Mouse (Mus musculus) midbrain, embryonic 12.5 days (tissue): ENCODE measurements at regions not wholly inside any gene's neighbourhood (a gene's known extent, or its start where the extent isn't known, plus 50 kb on each side); places are given as distances from the start of the nearest gene placed in this dataset.

Source experiments
- ATAC-seq: fragments of 200-750 bp; cut with Nextera tagmentation; 2 replicates; pipeline ENCODE4 v1.8.0; 2017; ENCODE audit warnings: low read depth, moderate TSS enrichment, moderate library complexity; ENCODE audit not compliant: low FRiP score
- H3K27ac ChIP-seq: fragments of 300-500 bp; sonication (generic); replicated peaks from 2 replicates; pipeline ENCODE4 v1.5.1; 2016; ENCODE audit warnings: mild to moderate bottlenecking
- H3K27me3 ChIP-seq: fragments of 300-500 bp; sonication (generic); 2 replicates; pipeline ENCODE4 v1.6.1; 2016; ENCODE audit warnings: mild to moderate bottlenecking
- H3K36me3 ChIP-seq: fragments of 300-500 bp; sonication (generic); 2 replicates; pipeline ENCODE4 v1.6.1; 2016
- H3K4me1 ChIP-seq: fragments of 300-500 bp; sonication (generic); 2 replicates; pipeline ENCODE4 v1.6.1; 2016
- H3K4me2 ChIP-seq: fragments of 300-500 bp; sonication (generic); replicated peaks from 2 replicates; pipeline ENCODE4 v1.6.1; 2016; ENCODE audit warnings: mild to moderate bottlenecking, moderate library complexity
- H3K4me3 ChIP-seq: fragments of 300-500 bp; sonication (generic); 2 replicates; pipeline ENCODE4 v1.5.1; 2016; ENCODE audit warnings: mild to moderate bottlenecking
- H3K9ac ChIP-seq: fragments of 300-500 bp; sonication (generic); replicated peaks from 2 replicates; pipeline ENCODE4 v1.6.1; 2016; ENCODE audit warnings: mild to moderate bottlenecking, moderate library complexity
- H3K9me3 ChIP-seq: fragments of 300-500 bp; sonication (generic); 2 replicates; pipeline ENCODE4 v1.6.1; 2016; ENCODE audit warnings: mild to moderate bottlenecking
- whole genome bisulfite sequencing: fragments of 180-500 bp; shearing (Covaris S2); methylation state at CpG from one replicate; pipeline ENCODE4 v1.1.7; 2016; 5-methylcytosine and 5-hydroxymethylcytosine counted together

GRCm38 (mm10) chr12:9191721-9192120, 161.9 kb downstream of the Ttc32 start:
- Histone ChIP-seq H3K4me1 (no peaks in the 10 kb centered on the region), H3K4me2 (no peak overlapping the region), H3K36me3 (no peaks in the 10 kb centered on the region), H3K4me3 (no peak overlapping the region), H3K9ac (no peak overlapping the region), H3K9me3 (no peaks in the 10 kb centered on the region), H3K27ac (no peak overlapping the region), H3K27me3 (no peaks in the 10 kb centered on the region)
- ATAC-seq = no peak
- 80% methylated on average over 5 of the region's 5 CpGs for WGBS

- WGBS = 93% methylated on average over 2 of the region's 2 CpGs
- Histone ChIP-seq H3K4me2 (no peak overlapping the region), H3K9me3 (no peaks in the 10 kb centered on the region), H3K9ac (no peak overlapping the region), H3K27ac (no peak overlapping the region), H3K27me3 (no peaks in the 10 kb centered on the region), H3K4me1 (no peaks in the 10 kb centered on the region), H3K36me3 (no peaks in the 10 kb centered on the region), H3K4me3 (no peak overlapping the region)
- no peak for ATAC-seq
These were observed 169.5 kb downstream of the Ttc32 start for GRCm38 (mm10) chr12:9199321-9199720.

- no peak overlapping the region for H3K27ac ChIP-seq
- H3K27me3 ChIP-seq = no peaks in the 10 kb centered on the region
- no peaks in the 10 kb centered on the region for H3K36me3 ChIP-seq
- no peaks in the 10 kb centered on the region for H3K9me3 ChIP-seq
- no peaks in the 10 kb centered on the region for H3K4me1 ChIP-seq
- H3K4me3 ChIP-seq = no peak overlapping the region
- no peak overlapping the region for H3K9ac ChIP-seq
- H3K4me2 ChIP-seq = no peak overlapping the region
- no peak for ATAC-seq
- WGBS = 94% methylated on average over 1 of the region's 1 CpGs
These were observed 182.4 kb downstream of the Ttc32 start for GRCm38 (mm10) chr12:9212211-9212610.

- Histone ChIP-seq H3K9me3 (no peaks in the 10 kb centered on the region), H3K27me3 (no peaks in the 10 kb centered on the region), H3K27ac (no peak overlapping the region), H3K4me3 (no peak overlapping the region), H3K4me2 (no peak overlapping the region), H3K9ac (no peak overlapping the region), H3K4me1 (no peaks in the 10 kb centered on the region), H3K36me3 (no peaks in the 10 kb centered on the region)
- WGBS = 39% methylated on average over 5 of the region's 5 CpGs
- no peak for ATAC-seq
These were observed 195.2 kb downstream of the Ttc32 start for GRCm38 (mm10) chr12:9224971-9225370.

DNA sequence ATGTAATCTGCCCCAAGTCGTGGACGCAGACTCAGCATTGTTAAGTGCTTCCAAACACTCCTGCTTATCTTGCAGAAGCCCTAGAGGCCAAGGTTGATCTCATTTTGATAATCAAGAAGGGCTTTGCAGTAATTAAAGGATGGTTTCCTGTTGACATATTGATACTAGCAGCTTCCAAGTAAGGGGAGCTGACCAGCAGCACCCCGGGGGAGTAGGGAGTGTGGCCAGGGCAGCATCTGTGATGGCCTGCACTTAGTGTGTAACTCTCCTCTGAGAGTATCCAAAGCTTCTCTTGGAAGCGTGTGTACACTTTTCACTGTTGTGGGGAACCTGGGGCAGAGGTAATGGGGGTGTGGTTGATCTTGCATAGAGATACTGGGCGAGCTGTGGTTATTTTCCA, 198.1 kb downstream of the Ttc32 start:
- no peaks in the 10 kb centered on the region for H3K9me3 ChIP-seq
- no peak overlapping the region for H3K4me2 ChIP-seq
- no peak overlapping the region for H3K9ac ChIP-seq
- H3K4me1 ChIP-seq = no peaks in the 10 kb centered on the region
- H3K4me3 ChIP-seq = no peak overlapping the region
- H3K27ac ChIP-seq = no peak overlapping the region
- WGBS = 87% methylated on average over 5 of the region's 5 CpGs
- no peaks in the 10 kb centered on the region for H3K27me3 ChIP-seq
- no peaks in the 10 kb centered on the region for H3K36me3 ChIP-seq
- ATAC-seq = no peak

DNA sequence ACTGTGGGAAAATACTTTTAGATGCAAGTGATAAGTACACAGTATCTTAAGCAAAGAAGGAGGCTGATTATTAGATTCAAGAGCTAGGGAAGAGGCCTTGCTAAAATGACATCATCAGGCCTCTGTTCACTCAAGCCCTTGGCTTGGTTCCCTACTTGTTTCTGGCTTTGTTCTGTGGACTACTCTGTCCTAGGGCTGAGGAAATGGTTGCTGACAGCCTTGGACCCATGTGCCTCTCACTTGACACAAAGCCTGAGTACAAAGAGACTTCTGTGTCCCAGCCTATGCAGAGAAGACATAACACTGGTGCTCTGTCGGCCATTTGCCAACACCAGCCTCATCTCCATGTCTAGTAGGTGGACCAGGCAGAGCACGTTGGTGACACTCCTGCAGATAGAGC, 198.7 kb downstream of the Ttc32 start:
- H3K27me3 ChIP-seq = no peaks in the 10 kb centered on the region
- no peaks in the 10 kb centered on the region for H3K4me1 ChIP-seq
- no peak overlapping the region for H3K4me2 ChIP-seq
- H3K27ac ChIP-seq = no peak overlapping the region
- H3K9ac ChIP-seq = no peak overlapping the region
- no peak for ATAC-seq
- H3K9me3 ChIP-seq = no peaks in the 10 kb centered on the region
- no peak overlapping the region for H3K4me3 ChIP-seq
- H3K36me3 ChIP-seq = no peaks in the 10 kb centered on the region
- WGBS = 81% methylated on average over 2 of the region's 2 CpGs

DNA sequence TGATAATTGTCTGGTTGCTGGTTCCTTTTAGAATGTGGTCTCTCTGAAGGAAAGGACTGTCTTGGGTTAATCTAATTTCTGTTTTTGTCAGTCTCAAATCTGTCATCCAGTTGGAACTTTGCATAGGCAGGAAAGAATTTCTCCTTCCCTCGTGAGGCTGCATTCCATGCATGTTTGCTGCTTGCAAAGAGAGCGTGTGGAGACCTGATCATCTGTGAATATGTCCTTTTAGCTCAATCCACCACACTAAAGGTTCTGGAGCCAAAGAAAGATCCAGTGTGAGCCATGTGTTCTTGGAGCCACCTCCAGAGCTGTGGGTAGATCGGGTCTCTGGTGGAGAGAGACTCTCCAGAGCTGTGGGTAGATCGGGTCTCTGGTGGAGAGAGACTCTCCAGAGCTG, 200.2 kb downstream of the Ttc32 start:
- Histone ChIP-seq H3K9ac (no peak overlapping the region), H3K27ac (no peak overlapping the region), H3K4me1 (no peaks in the 10 kb centered on the region), H3K4me3 (no peak overlapping the region), H3K9me3 (no peaks in the 10 kb centered on the region), H3K4me2 (no peak overlapping the region), H3K27me3 (no peaks in the 10 kb centered on the region), H3K36me3 (no peaks in the 10 kb centered on the region)
- ATAC-seq = no peak
- 75% methylated on average over 4 of the region's 4 CpGs for WGBS

DNA sequence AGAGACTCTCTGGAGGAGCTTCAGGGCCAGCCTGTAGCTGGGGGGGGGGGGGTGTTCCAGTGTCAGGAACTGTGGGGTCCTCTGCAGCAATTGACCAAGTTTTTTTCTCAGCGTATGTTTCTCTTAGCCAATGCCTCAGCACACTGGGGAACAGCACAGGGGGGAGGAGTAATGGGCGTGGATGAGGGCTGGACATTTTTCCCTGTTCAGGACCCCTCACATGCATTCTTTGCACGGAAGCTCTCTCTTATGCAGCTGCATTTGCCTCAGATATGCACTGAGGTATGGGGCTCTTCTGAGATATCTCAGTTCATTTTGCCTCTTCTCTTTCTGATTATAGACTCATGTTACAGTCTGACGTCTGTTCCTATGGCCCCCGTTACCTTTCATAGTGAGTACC, 200.8 kb downstream of the Ttc32 start:
- H3K4me2 ChIP-seq = no peak overlapping the region
- H3K27ac ChIP-seq = no peak overlapping the region
- H3K36me3 ChIP-seq = no peaks in the 10 kb centered on the region
- H3K4me3 ChIP-seq = no peak overlapping the region
- H3K9me3 ChIP-seq = no peaks in the 10 kb centered on the region
- ATAC-seq = no peak
- H3K4me1 ChIP-seq = no peaks in the 10 kb centered on the region
- no peaks in the 10 kb centered on the region for H3K27me3 ChIP-seq
- WGBS = 81% methylated on average over 5 of the region's 5 CpGs
- H3K9ac ChIP-seq = no peak overlapping the region

- H3K4me3 ChIP-seq = no peak overlapping the region
- H3K4me2 ChIP-seq = no peak overlapping the region
- H3K27ac ChIP-seq = no peak overlapping the region
- no peak for ATAC-seq
- H3K9me3 ChIP-seq = no peaks in the 10 kb centered on the region
- H3K36me3 ChIP-seq = no peaks in the 10 kb centered on the region
- H3K27me3 ChIP-seq = no peaks in the 10 kb centered on the region
- H3K9ac ChIP-seq = no peak overlapping the region
- H3K4me1 ChIP-seq = no peaks in the 10 kb centered on the region
These were observed 202.6 kb downstream of the Ttc32 start for GRCm38 (mm10) chr12:9232431-9232830.

DNA sequence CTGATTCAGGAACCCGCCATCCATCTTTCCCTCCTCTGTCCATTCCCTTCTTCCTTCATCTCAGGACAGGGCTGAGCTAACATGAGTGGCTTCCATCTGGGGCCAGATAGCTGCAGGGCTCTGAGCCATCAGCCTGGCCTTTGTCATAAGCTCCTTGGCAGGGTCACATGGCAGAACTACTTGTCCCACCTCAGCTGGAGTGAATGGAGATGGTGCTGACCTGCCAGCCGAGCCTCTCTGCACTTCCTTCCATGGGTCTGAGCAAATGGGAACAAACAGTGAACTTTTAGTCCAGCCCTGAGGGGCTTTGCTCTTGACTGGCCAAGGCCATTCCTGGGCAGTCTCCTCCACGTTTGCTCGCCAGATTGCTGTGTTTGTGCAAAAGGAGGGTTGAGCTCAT, 206.1 kb downstream of the Ttc32 start:
- WGBS = 83% methylated on average over 4 of the region's 4 CpGs

GRCm38 (mm10) chr12:9237538-9237937, 207.7 kb downstream of the Ttc32 start:
- 84% methylated on average over 6 of the region's 6 CpGs for WGBS
- Histone ChIP-seq H3K9me3 (no peaks in the 10 kb centered on the region), H3K4me1 (no peaks in the 10 kb centered on the region), H3K27me3 (no peaks in the 10 kb centered on the region), H3K9ac (no peak overlapping the region), H3K4me2 (no peak overlapping the region), H3K27ac (no peak overlapping the region), H3K36me3 (no peaks in the 10 kb centered on the region), H3K4me3 (no peak overlapping the region)
- no peak for ATAC-seq

More for the DNA sequence above, 206.1 kb downstream of the Ttc32 start:
- Histone ChIP-seq H3K36me3 (no peaks in the 10 kb centered on the region), H3K9ac (no peak overlapping the region), H3K9me3 (no peaks in the 10 kb centered on the region), H3K27ac (no peak overlapping the region), H3K4me1 (no peaks in the 10 kb centered on the region), H3K4me3 (no peak overlapping the region), H3K4me2 (no peak overlapping the region), H3K27me3 (no peaks in the 10 kb centered on the region)
- no peak for ATAC-seq

DNA sequence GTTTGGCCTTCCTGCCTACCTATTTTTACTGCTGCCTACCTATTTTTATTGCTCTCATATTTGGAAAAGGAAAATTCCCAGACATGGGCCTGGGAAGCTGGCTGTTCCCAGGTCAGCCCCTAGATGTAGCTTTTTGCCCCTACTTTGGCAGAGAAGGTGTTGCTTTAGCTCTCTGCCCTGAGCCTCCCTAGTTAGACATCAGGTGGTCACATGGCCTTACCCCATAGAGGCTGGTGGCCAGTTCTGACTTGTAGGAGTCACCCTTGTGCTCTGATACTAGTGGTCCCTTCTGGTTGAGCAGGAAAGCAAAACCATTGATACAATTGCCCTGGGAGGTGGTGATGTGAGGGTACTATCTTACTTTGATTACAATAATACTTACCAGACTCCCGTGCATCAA, 208.2 kb downstream of the Ttc32 start:
- H3K36me3 ChIP-seq = no peaks in the 10 kb centered on the region
- no peak overlapping the region for H3K4me3 ChIP-seq
- 72% methylated on average over 1 of the region's 1 CpGs for WGBS
- H3K4me2 ChIP-seq = no peak overlapping the region
- H3K9ac ChIP-seq = no peak overlapping the region
- H3K27me3 ChIP-seq = no peaks in the 10 kb centered on the region
- H3K27ac ChIP-seq = no peak overlapping the region
- H3K4me1 ChIP-seq = no peaks in the 10 kb centered on the region
- H3K9me3 ChIP-seq = no peaks in the 10 kb centered on the region
- ATAC-seq = no peak

- ATAC-seq = no peak
- no peak overlapping the region for H3K4me2 ChIP-seq
- no peaks in the 10 kb centered on the region for H3K36me3 ChIP-seq
- H3K9ac ChIP-seq = no peak overlapping the region
- no peaks in the 10 kb centered on the region for H3K9me3 ChIP-seq
- no peaks in the 10 kb centered on the region for H3K27me3 ChIP-seq
- no peaks in the 10 kb centered on the region for H3K4me1 ChIP-seq
- H3K27ac ChIP-seq = no peak overlapping the region
- WGBS = 85% methylated on average over 5 of the region's 5 CpGs
- H3K4me3 ChIP-seq = no peak overlapping the region
These were observed 217.7 kb downstream of the Ttc32 start for GRCm38 (mm10) chr12:9247506-9247905.
